Mouse (Mus musculus) limb, embryonic 11.5 days (tissue): ENCODE measurements at regions not wholly inside any gene's neighbourhood (a gene's known extent, or its start where the extent isn't known, plus 50 kb on each side); places are given as distances from the start of the nearest gene placed in this dataset.

ENCODE experiments used
- ATAC-seq: fragments of 200-750 bp; cut with Nextera tagmentation; 2 replicates; pipeline ENCODE4 v1.8.0; 2017; ENCODE audit warnings: low read depth; ENCODE audit not compliant: insufficient number of reproducible peaks, low FRiP score, low TSS enrichment
- DNase-seq: peaks from one replicate; pipeline ENCODE4 v3.0.0-alpha.2; 2015; ENCODE audit warnings: low spot score
- H3K27ac ChIP-seq: fragments of 300-500 bp; sonication (generic); replicated peaks from 2 replicates; pipeline ENCODE4 v1.5.1; 2014; ENCODE audit warnings: low read depth, mild to moderate bottlenecking, low read length
- H3K27me3 ChIP-seq: fragments of 300-500 bp; sonication (generic); 2 replicates; pipeline ENCODE4 v1.6.1; 2014; ENCODE audit warnings: mild to moderate bottlenecking, low read length, mixed read lengths; ENCODE audit not compliant: control insufficient read depth, insufficient read depth
- H3K36me3 ChIP-seq: fragments of 300-500 bp; sonication (generic); 2 replicates; pipeline ENCODE4 v1.6.1; 2014; ENCODE audit warnings: mild to moderate bottlenecking, low read length, moderate library complexity, mixed read lengths; ENCODE audit not compliant: control insufficient read depth, insufficient read depth
- H3K4me1 ChIP-seq: fragments of 300-500 bp; sonication (generic); 2 replicates; pipeline ENCODE4 v1.6.1; 2014; ENCODE audit warnings: low read length, mixed read lengths; ENCODE audit not compliant: control insufficient read depth, insufficient read depth
- H3K4me2 ChIP-seq: fragments of 300-500 bp; sonication (generic); 2 replicates; pipeline ENCODE4 v1.6.1; 2014; ENCODE audit warnings: low read depth, mild to moderate bottlenecking, moderate library complexity; ENCODE audit not compliant: severe bottlenecking
- H3K4me3 ChIP-seq: fragments of 300-500 bp; sonication (generic); 2 replicates; pipeline ENCODE4 v1.5.1; 2014; ENCODE audit warnings: low read depth, low read length
- H3K9ac ChIP-seq: fragments of 300-500 bp; sonication (generic); 2 replicates; pipeline ENCODE4 v1.6.1; 2014; ENCODE audit warnings: mild to moderate bottlenecking, low read length
- H3K9me3 ChIP-seq: fragments of 300-500 bp; sonication (generic); 2 replicates; pipeline ENCODE4 v1.6.1; 2016; ENCODE audit warnings: low read length; ENCODE audit not compliant: control insufficient read depth
- WGBS: fragments of 180-500 bp; shearing (Covaris S2); extraction: QIAGEN DNeasy Blood & Tissue Kit; methylation state at CpG from one replicate; pipeline ENCODE4 v1.1.7; 2014; 5-methylcytosine and 5-hydroxymethylcytosine counted together

- Histone ChIP-seq H3K9me3 (no peaks in the 10 kb centered on the region), H3K27ac (no peak overlapping the region), H3K9ac (no peak overlapping the region), H3K27me3 (no peaks in the 10 kb centered on the region), H3K36me3 (no peaks in the 10 kb centered on the region), H3K4me3 (no peak overlapping the region), H3K4me2 (no peak overlapping the region), H3K4me1 (no peaks in the 10 kb centered on the region)
- ATAC-seq = no peak
- no peak for DNase-seq
- 70% methylated on average over 1 of the region's 1 CpGs for WGBS
Observed at GRCm38 (mm10) chr3:17547559-17548059, 400.6 kb upstream of the Cypt12 start.

- 76% methylated on average over 9 of the region's 9 CpGs for WGBS
- no peaks in the 10 kb centered on the region for H3K27me3 ChIP-seq
- H3K4me3 ChIP-seq = no peak overlapping the region
- no peaks in the 10 kb centered on the region for H3K4me1 ChIP-seq
- H3K9ac ChIP-seq = no peak overlapping the region
- no peak overlapping the region for H3K27ac ChIP-seq
- H3K36me3 ChIP-seq = no peaks in the 10 kb centered on the region
- H3K9me3 ChIP-seq = no peaks in the 10 kb centered on the region
- ATAC-seq = no peak
- H3K4me2 ChIP-seq = no peak overlapping the region
- DNase-seq = no peak
Observed at GRCm38 (mm10) chr3:17582487-17582886, 365.7 kb upstream of the Cypt12 start.

DNA sequence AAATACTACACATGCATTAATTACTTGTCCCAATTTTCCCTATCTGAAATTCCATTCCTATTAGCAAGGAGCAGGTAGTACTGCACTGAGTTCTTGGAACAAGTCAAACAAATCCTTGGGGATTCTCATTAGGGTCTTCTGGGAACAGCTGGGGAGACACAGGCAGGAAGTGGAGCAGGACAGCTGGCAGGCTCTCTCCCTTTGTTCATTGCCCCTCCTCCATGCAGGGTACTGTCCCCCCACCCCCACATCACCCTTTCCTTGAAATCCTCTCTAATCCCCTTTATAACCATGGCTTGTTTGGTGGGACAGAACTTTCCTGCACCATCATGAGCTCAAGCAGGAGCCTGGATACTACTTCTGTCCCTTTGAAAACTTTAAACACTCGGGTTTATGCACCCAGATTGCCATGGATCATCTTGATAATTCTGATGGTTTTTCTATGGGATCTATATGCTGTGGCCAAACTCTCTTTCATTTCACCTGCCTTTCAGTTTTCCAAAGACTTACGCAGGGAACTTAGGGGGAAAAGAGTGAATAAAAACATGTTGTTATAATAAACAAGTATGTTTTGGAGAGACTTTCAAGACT, 358.2 kb upstream of the Cypt12 start:
- Histone ChIP-seq H3K4me1 (no peaks in the 10 kb centered on the region), H3K9ac (no peak overlapping the region), H3K27me3 (no peaks in the 10 kb centered on the region), H3K9me3 (no peaks in the 10 kb centered on the region), H3K27ac (no peak overlapping the region), H3K4me2 (no peak overlapping the region), H3K4me3 (no peak overlapping the region), H3K36me3 (no peaks in the 10 kb centered on the region)
- ATAC-seq = no peak
- DNase-seq = no peak
- 60% methylated on average over 2 of the region's 2 CpGs for WGBS

DNA sequence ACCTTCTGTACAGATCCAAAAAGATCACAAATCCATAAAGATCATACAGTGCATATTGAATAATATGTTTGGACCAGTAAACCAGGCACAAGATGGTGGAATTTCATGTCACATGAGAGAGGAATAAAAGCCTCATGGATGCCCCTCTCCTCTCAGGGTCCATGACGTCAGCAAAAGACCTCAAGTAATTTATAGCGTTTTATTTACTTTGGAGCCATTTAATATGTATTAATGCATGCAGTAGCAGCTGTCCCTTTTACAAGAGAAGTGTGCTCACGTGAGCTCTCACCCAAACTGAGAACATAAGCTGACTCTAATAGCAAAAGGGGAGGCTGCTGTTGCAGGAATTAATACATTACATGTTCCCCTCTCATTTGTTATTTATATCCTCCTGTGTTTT, 355.7 kb upstream of the Cypt12 start:
- 46% methylated on average over 3 of the region's 3 CpGs for WGBS
- Histone ChIP-seq H3K27me3 (no peaks in the 10 kb centered on the region), H3K4me3 (no peak overlapping the region), H3K4me2 (no peak overlapping the region), H3K36me3 (no peaks in the 10 kb centered on the region), H3K9ac (no peak overlapping the region), H3K4me1 (no peaks in the 10 kb centered on the region), H3K9me3 (no peaks in the 10 kb centered on the region), H3K27ac (no peak overlapping the region)
- no peak for ATAC-seq
- no peak for DNase-seq

DNA sequence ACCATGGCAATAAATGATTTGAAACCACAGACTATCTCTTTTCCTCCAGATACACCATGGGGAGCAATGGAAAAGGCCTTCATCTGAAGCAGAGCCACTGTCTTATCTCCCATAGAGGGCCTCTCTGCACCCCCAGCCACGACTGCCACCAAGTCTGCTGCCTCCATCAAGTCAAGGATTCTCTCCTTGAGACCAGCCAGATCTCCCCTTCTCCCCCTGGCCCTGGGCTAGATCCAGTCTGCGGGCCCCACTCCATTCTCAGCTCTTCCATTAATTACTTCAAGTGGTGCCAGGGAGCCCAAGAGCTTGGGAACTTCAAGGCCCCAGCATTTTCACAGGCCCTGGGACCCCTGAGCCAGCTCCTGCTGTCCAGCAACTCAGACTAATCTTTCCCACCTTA, 351.8 kb upstream of the Cypt12 start:
- Histone ChIP-seq H3K27ac (no peak overlapping the region), H3K27me3 (no peaks in the 10 kb centered on the region), H3K4me1 (no peaks in the 10 kb centered on the region), H3K9ac (no peak overlapping the region), H3K36me3 (no peaks in the 10 kb centered on the region), H3K4me2 (no peak overlapping the region), H3K9me3 (no peaks in the 10 kb centered on the region), H3K4me3 (no peak overlapping the region)
- WGBS = 86% methylated on average over 2 of the region's 2 CpGs
- DNase-seq (no peak), ATAC-seq (no peak)

DNA sequence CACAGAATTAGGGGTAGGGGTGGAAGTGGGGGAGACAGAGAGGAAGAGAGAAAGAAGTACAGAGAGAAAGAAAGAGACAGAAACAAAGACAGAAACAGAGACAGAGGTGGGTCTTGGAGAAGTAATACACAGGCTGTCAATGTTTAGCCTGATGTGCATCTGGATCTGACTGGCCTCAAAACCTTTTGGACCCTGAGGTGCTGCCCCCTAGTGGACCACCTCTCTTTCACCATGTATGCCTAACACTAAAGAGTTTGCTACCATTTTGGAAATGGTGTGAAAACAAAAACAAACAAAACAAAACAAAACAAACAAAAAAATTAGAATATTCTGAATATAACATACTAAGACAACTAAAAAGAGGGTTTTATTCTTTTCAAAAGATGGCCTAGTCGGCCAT, 334.7 kb upstream of the Cypt12 start:
- H3K4me1 ChIP-seq = no peaks in the 10 kb centered on the region
- H3K27ac ChIP-seq = no peak overlapping the region
- peak; percentile 37 for DNase-seq
- H3K27me3 ChIP-seq = no peaks in the 10 kb centered on the region
- H3K9me3 ChIP-seq = no peaks in the 10 kb centered on the region
- no peak overlapping the region for H3K4me3 ChIP-seq
- 74% methylated on average over 1 of the region's 1 CpGs for WGBS
- ATAC-seq = no peak
- no peak overlapping the region for H3K4me2 ChIP-seq
- no peaks in the 10 kb centered on the region for H3K36me3 ChIP-seq
- H3K9ac ChIP-seq = no peak overlapping the region

DNA sequence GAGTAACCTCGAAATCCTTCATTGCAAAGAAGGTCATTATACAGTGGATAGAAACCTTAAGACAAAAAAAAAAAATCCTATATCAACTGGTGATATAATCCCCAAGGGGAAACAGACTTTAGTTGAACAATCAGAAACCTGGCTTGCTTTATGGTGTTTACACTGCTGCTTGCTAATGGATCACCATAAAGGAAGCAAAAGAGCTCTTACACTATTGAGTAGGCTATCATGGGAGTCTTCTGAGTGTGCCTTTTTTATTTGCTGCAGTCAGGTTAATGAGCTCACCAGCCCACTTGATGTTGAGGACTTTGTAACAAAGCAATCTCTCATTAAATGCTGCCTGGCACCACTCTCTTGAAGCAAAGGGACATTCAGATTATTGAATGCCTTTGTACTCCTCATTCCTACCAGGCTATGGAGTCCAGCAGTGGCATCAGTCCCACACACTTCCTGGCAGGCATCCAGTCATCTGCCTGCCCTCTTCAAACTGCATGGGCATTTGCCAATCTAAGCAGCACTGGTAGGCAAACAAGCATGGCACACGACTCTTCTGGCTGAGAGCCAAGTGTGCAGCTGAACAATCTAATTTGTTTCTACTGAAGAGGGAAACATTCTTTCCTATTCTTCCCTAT, 331.7 kb upstream of the Cypt12 start:
- WGBS = 72% methylated on average over 2 of the region's 2 CpGs
- H3K4me2 ChIP-seq = no peak overlapping the region
- ATAC-seq = no peak
- H3K9me3 ChIP-seq = no peaks in the 10 kb centered on the region
- H3K9ac ChIP-seq = no peak overlapping the region
- H3K36me3 ChIP-seq = no peaks in the 10 kb centered on the region
- H3K4me3 ChIP-seq = no peak overlapping the region
- H3K27me3 ChIP-seq = no peaks in the 10 kb centered on the region
- no peak for DNase-seq
- H3K4me1 ChIP-seq = no peaks in the 10 kb centered on the region
- no peak overlapping the region for H3K27ac ChIP-seq

DNA sequence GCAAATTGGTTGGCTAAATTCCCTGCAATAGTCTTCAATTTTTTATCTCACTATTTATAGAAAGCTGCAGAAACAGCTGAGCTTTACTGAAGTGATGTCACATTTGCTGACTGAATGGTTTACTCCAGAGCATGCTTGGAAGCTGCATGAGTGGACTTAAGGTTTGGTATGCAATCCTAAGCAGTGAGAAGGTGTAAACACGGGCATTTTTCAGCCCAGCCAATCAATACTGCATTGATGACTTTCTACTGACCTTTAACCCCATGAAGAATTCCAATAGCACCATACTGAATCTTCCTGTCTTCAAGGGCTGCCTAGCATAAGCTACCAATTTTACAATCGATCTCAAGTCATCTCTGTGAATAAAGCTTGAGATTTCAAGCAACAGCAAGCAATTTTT, 328.7 kb upstream of the Cypt12 start:
- H3K36me3 ChIP-seq = no peaks in the 10 kb centered on the region

DNA sequence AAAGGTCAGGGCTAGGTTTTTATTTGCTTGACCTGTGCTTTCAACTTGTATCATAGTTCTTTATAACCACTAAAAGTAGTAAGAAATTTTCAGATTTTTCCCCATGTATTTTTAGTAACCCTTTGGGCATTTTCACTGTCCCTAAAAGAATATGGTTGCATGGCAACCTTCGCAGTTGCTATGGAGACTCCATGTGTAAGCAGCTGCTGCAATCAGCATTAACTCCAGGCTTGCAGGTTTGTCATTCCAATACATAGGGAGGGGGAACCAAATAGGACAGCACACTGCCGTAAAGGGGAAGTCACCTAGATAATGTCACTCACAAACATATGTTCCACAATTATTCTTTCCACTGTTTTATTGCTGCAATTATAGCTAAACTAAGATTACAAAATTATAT, 328.3 kb upstream of the Cypt12 start:
- no peaks in the 10 kb centered on the region for H3K36me3 ChIP-seq
- no peak overlapping the region for H3K4me3 ChIP-seq
- no peak overlapping the region for H3K27ac ChIP-seq
- no peaks in the 10 kb centered on the region for H3K9me3 ChIP-seq
- H3K9ac ChIP-seq = no peak overlapping the region
- WGBS = 54% methylated on average over 2 of the region's 2 CpGs
- H3K4me1 ChIP-seq = no peaks in the 10 kb centered on the region
- no peaks in the 10 kb centered on the region for H3K27me3 ChIP-seq
- ATAC-seq (no peak), DNase-seq (no peak)
- H3K4me2 ChIP-seq = no peak overlapping the region

More for the DNA sequence above, 328.7 kb upstream of the Cypt12 start:
- no peak overlapping the region for H3K27ac ChIP-seq
- ATAC-seq = no peak
- no peaks in the 10 kb centered on the region for H3K4me1 ChIP-seq
- H3K9me3 ChIP-seq = no peaks in the 10 kb centered on the region
- no peak overlapping the region for H3K4me2 ChIP-seq
- no peak overlapping the region for H3K4me3 ChIP-seq
- no peak for DNase-seq
- H3K27me3 ChIP-seq = no peaks in the 10 kb centered on the region
- WGBS = 57% methylated on average over 2 of the region's 2 CpGs
- no peak overlapping the region for H3K9ac ChIP-seq
